Mouse (Mus musculus): Measurements from ENCODE around the gene Cd36.

Cd36 gene

DNA sequence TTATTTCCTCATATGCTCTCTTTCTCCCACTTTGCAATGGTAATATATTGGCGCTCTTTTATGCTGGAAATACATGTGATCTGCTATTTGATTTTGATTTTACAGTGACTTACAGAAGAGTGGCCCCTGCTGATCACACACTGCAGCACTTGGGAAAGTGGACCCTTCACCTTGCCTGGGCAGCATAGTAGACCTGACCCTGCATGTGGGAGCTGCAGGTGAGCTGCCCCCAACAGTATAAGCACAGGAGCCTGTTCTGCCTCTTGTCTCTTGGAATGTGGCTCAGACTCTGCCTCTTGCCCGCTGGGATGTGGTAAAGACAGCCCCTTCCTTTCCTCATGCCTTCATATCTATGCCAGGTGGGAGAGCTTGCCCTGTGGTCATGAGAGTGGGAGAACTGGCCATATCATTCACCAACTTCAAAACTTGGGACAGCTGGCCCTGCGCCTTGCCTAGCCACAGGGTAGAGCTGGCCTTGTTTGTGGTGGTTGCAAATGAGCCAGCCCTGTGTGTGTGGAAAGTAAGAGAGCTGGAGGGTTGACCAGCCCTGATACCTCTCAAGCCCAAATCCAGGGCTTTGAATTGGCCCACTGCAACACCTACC is 81.7 kb downstream of the Cd36 start:
- no peak for DNase-seq (ENCODE audit: low spot score)

- DNase-seq (ENCODE audit: low spot score): peak; percentile 91
These were observed 112.0 kb downstream of the Cd36 start for GRCm38 (mm10) chr5:17776571-17776970.

DNA sequence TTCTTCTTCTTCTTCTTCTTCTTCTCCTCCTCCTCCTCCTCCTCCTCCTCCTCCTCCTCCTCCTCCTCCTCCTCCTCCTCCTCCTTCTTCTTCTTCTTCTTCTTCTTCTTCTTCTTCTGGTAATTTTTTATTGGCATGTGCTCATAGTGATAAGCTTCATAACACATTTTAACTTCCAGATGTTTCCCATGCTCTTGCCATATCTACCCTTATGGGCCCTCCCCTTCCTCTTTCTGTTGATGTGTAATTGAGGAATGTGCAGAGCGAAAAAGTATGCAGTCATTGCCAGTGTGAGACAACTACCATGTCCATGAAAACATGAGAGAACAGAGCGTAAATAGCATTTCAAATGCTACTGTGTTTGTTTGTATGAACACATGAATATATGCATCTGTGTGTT is 118.3 kb downstream of the Cd36 start:
- no peak for DNase-seq (ENCODE audit: low spot score)

GRCm38 (mm10) chr5:17766006-17766677 is 122.5 kb downstream of the Cd36 start:
- DNase-seq (ENCODE audit: low spot score): peak; percentile 81

DNA sequence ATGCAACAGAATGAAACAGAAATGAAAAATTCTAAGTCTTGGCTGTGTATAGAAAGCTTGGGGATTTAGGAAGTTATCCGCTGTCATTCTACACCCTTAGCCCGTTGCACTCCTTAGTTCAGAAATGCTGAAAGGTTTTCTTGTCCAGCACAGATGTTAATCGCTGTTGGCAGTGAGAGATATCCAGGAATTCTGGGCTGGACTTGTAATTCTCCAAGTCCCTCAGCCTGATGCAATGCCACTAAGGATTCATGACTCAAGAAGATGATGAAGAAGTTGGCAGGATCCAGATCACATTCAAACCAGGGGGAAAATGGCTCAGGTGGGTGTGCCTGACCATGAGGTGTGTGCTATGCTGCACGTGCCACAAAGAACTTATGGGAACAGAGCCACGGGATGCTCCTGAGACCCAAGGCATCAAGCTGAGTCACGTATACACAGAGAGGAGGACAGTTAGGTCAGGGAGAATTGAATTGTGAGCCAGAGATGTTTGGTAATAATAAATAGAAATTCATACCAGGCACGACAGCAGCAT is 135.1 kb downstream of the Cd36 start:
- no peak for DNase-seq (ENCODE audit: low spot score)

DNA sequence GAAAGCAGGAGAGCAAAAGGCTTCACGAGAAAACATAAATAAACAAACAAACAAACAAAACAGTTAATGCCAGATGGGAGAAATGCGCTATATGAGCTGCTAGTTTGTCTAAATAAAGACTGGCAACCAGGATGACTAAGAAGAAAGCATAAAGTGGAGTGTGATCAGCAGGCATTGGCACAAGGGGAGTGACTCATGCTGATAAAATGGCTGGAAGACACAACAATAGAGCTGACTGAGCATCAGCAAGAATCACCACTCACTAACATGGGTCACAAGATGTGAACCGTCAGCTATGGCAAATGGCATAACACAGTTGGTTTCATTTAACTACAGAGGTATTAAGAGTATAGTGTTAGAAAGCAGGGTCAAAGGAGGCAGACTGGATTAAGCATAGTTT is 140.3 kb downstream of the Cd36 start:
- no peak for DNase-seq (ENCODE audit: low spot score)

DNA sequence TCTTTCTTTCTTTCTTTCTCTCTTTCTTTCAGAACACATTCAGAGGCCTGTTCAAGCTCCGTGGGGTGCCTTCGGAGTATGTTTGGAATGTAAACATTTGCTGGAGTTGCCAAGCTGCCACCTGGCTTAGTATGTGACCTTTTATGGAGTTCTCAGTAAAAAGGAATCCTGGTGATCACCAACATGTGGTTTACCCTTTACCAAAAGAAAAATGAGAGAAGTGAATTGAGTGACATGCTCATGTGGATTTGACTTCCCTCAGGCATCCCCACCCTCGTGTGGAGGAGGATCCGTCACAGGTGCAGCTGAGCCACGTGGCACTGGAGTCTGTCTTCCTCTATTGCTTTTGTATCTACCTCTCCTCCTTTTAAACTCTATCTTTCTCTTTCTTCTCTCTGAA is 141.5 kb downstream of the Cd36 start:
- DNase-seq (ENCODE audit: low spot score): no peak

GRCm38 (mm10) chr5:17746520-17746919 is 142.1 kb downstream of the Cd36 start:
- no peak for DNase-seq (ENCODE audit: low spot score)

DNA sequence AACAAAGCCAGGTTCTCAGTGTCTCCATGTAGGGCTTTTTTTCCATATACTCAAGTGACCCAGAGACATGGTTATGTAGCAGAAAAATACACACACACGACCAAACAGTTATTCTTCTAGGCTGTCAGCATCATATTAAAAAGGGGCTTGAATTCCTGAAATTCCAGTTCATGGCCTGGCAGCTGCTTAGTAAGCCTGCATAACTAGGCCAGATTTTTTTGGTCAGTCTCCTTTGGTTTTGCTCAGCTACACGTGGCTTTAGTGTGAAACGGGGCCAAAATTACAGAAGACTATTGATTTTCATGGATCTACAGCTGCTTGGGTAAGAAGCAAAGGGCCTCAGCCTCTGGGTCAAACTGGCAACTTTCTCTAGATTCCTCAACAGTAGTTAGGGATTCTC is 148.8 kb downstream of the Cd36 start:
- DNase-seq (ENCODE audit: low spot score): no peak
